Mouse (Mus musculus): Measurements from ENCODE around the gene Gm11172. TPM values are rescaled to one million over a fixed set of nuclear protein-coding genes. Genes with fewer than 3 reads are reported as not detected.

Gene Gm11172
- total RNA-seq (2014; rRNA removed) = not detected in 2 replicates
- not detected in 2 replicates for polyA plus RNA-seq (2015; fragmentation: Nextera tagmentation; extraction: Ambion mirVana)

DNA sequence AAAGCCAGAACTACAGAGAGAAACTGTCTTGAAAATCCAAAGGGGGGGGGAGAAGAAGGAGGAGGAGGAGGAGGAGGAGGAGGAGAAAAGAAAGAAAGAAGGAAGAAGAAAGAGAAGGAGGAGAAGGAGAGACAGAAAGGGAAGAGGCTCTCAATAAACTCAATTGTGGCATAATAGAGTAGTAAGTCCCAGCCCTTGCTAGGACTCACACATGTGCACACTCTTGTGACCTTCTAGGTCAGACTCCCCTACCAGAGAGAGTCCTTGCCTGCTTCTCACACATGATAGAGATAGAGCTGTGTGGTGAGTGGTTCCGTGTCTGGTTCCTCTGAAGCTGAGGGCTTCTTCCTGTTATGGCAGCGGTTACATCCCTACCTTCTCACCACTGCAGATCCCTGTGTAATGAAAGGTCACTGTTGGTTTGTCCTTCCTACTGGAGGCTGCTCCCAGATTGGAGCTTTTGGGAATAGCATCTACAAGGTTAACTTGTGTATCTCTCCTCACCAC lies at the start of gene Gm11172:
Gene Gm11172 (plus strand): TSS at position 51 of the 507 bp plus-strand sequence.
- no peaks in the 10 kb centered on the region for H3K4me1 ChIP-seq (ENCODE audit: insufficient read depth, low read length)
- DNase-seq (ENCODE audit: low spot score) (no peak), ATAC-seq (no peak)
- WGBS = 85% methylated on average over 2 of the region's 2 CpGs
- H3K9ac ChIP-seq (replicated peaks; ENCODE audit: low read length) = 0 out of 2 replicates have a peak within 1 kb of the TSS, but pooled peaks have one; percentile 13
- no peak within 1 kb of the TSS for H3K4me3 ChIP-seq (ENCODE audit: low read length)
- TF ChIP-seq CTCF (IDR thresholded peaks at IDR 0.05; ENCODE audit: low read depth) = no peak
- H3K4me2 ChIP-seq (ENCODE audit: low read depth, low read length) = no peak within 1 kb of the TSS
- no peaks in the 10 kb centered on the region for H3K36me3 ChIP-seq (ENCODE audit: insufficient read depth, low read length)
- no peaks in the 10 kb centered on the region for H3K9me3 ChIP-seq (ENCODE audit: low read length)
- H3K27ac ChIP-seq = no peak within 1 kb of the TSS
- H3K27me3 ChIP-seq (ENCODE audit: insufficient read depth, low read length) = no peaks in the 10 kb centered on the region

DNA sequence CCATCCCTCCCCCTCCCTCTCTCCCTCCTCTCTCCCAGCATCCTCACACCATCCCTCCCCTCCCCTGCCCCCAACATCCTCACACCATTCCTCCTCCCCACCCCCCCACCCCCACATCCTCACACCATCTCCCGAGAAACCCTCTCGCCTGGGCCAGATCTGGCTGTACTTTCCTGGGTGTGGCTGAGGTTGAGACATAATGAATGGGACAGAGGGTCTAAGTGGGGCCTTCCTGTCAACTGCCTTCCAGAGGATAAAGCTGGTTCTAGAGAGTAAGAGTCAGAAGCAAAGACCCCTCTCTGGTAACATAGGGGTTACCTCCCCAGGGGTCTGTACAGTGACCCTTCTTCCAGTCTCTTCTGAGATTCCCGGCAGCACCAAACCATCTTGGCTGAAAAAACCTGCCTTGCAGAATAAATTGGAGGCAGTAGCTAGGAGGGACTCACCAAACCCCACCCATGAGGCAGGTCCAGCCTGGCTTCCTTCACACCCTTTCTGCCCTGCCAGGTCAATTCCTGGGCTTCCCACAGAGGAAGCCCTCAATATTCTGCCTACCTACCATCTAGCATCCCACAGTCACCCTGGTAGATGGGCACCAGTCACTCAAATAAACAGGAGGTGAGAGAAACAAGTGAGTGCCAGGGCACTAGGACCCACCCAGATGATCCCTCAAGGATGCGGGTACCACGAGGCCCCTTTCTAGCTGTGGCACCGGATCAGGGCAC lies 49.0 kb upstream of the Gm11172 start:
- Histone ChIP-seq H3K36me3 (ENCODE audit: insufficient read depth, low read length) (no peaks in the 10 kb centered on the region), H3K9me3 (ENCODE audit: low read length) (no peaks in the 10 kb centered on the region), H3K27me3 (ENCODE audit: insufficient read depth, low read length) (no peaks in the 10 kb centered on the region), H3K27ac (no peak overlapping the region), H3K9ac (replicated peaks; ENCODE audit: low read length) (no peak overlapping the region), H3K4me3 (ENCODE audit: low read length) (no peak overlapping the region), H3K4me1 (ENCODE audit: insufficient read depth, low read length) (no peaks in the 10 kb centered on the region), H3K4me2 (ENCODE audit: low read depth, low read length) (no peak overlapping the region)
- DNase-seq (ENCODE audit: low spot score) (no peak), ATAC-seq (no peak)
- TF ChIP-seq CTCF (IDR thresholded peaks at IDR 0.05; ENCODE audit: low read depth) = no peak
- 59% methylated on average over 6 of the region's 6 CpGs for WGBS

DNA sequence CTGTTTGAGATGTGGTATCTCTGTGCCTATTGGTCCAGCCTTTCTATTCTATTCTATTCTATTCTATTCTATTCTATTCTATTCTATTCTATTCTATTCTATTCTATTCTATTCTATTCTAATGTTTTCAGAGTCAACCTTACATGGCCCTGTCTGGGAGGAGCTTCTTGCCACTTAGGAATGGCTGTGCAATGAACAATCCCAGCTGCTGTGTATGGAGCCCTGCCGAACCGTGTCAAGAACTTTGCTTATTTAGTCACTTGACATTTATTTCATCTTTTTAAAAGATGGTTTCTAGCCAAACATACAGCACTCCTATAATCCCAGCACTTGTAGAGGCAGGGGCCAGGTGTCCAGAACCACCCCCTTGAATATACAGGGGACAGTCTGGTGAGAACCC lies 48.4 kb upstream of the Gm11172 start:
- TF ChIP-seq CTCF (IDR thresholded peaks at IDR 0.05; ENCODE audit: low read depth) = no peak
- no peak overlapping the region for H3K4me2 ChIP-seq (ENCODE audit: low read depth, low read length)
- ATAC-seq (no peak), DNase-seq (ENCODE audit: low spot score) (no peak)
- H3K27ac ChIP-seq = no peak overlapping the region
- H3K9ac ChIP-seq (replicated peaks; ENCODE audit: low read length) = no peak overlapping the region
- no peaks in the 10 kb centered on the region for H3K36me3 ChIP-seq (ENCODE audit: insufficient read depth, low read length)
- no peaks in the 10 kb centered on the region for H3K9me3 ChIP-seq (ENCODE audit: low read length)
- no peak overlapping the region for H3K4me3 ChIP-seq (ENCODE audit: low read length)
- no peaks in the 10 kb centered on the region for H3K27me3 ChIP-seq (ENCODE audit: insufficient read depth, low read length)
- H3K4me1 ChIP-seq (ENCODE audit: insufficient read depth, low read length) = no peaks in the 10 kb centered on the region
- 57% methylated on average over 2 of the region's 2 CpGs for WGBS

DNA sequence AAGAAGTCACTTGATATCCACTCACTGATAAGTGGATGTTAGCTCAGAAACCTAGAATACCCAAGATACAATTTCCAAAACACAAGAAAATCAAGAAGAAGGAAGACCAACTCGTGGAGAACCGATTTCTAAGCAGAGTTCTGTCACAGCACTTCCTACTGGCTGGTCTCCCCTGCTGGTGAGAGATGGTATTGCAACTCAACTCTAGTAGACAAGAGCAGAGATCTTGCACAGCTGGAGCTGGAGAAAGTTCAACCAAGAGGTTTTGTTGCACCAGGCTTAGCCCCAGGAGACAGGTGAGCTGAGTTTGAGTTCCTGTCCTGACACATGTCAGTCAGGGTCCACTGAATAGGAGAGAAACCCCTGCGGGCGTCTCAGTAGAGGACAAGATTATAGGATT lies 45.6 kb upstream of the Gm11172 start:
- Histone ChIP-seq H3K27ac (no peak overlapping the region), H3K27me3 (ENCODE audit: insufficient read depth, low read length) (no peaks in the 10 kb centered on the region), H3K4me1 (ENCODE audit: insufficient read depth, low read length) (no peaks in the 10 kb centered on the region), H3K9ac (replicated peaks; ENCODE audit: low read length) (no peak overlapping the region), H3K9me3 (ENCODE audit: low read length) (no peaks in the 10 kb centered on the region), H3K36me3 (ENCODE audit: insufficient read depth, low read length) (no peaks in the 10 kb centered on the region), H3K4me3 (ENCODE audit: low read length) (no peak overlapping the region), H3K4me2 (ENCODE audit: low read depth, low read length) (no peak overlapping the region)
- no peak for ATAC-seq
- peak; percentile 77 for DNase-seq (ENCODE audit: low spot score)
- 30% methylated on average over 4 of the region's 4 CpGs for WGBS
- TF ChIP-seq CTCF (IDR thresholded peaks at IDR 0.05; ENCODE audit: low read depth) = peak; percentile 86

DNA sequence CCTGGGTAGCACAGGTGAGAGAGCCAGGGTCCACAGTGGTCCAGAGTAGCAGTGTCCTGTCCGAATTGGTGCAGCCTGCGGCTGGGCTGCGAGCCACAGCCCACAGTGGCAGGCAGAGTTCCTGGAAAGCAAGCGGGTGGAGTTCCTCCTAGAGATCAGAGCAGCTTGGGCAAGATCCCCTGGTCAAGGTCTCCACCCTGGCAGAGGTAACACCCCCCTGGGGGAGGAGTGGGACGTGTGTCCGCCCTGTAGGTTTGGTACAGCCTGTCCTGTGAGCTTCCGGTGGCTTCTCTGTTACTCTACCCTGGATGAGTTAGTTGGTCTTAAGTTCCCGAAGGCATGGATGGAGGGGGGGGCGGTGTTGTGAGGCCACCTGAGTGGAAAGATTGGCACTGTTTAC lies 43.9 kb upstream of the Gm11172 start:
- DNase-seq (ENCODE audit: low spot score) = no peak
- Histone ChIP-seq H3K4me2 (ENCODE audit: low read depth, low read length) (no peak overlapping the region), H3K4me1 (ENCODE audit: insufficient read depth, low read length) (no peaks in the 10 kb centered on the region), H3K9ac (replicated peaks; ENCODE audit: low read length) (no peak overlapping the region), H3K4me3 (ENCODE audit: low read length) (no peak overlapping the region), H3K9me3 (ENCODE audit: low read length) (no peaks in the 10 kb centered on the region), H3K36me3 (ENCODE audit: insufficient read depth, low read length) (no peaks in the 10 kb centered on the region), H3K27me3 (ENCODE audit: insufficient read depth, low read length) (no peaks in the 10 kb centered on the region), H3K27ac (no peak overlapping the region)
- no peak for ATAC-seq
- TF ChIP-seq CTCF (IDR thresholded peaks at IDR 0.05; ENCODE audit: low read depth) = no peak
- WGBS = 62% methylated on average over 9 of the region's 9 CpGs

DNA sequence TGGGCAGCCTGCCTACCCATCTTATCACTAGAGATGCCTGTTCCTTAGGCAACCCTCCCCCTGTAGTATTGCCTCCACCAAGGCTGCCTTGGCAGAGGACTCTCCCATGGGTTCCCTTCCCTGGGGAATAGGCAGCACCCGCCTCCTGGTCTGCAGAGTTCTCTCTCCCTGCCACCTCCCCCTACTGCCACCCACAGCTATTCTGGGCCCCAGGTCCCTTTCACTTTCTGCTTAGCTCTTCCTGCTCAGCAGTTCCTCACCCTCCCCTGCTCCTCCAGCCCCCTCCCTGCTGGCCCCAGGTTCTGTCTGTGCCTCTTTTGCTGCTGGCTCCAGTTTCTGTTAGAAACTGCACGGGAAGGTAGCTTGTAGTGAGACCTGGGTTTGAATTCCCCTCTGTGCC lies 43.1 kb upstream of the Gm11172 start:
- no peak overlapping the region for H3K27ac ChIP-seq
- 49% methylated on average over 2 of the region's 2 CpGs for WGBS
- no peak overlapping the region for H3K4me2 ChIP-seq (ENCODE audit: low read depth, low read length)
- no peaks in the 10 kb centered on the region for H3K27me3 ChIP-seq (ENCODE audit: insufficient read depth, low read length)
- ATAC-seq = no peak
- no peak for TF ChIP-seq CTCF (IDR thresholded peaks at IDR 0.05; ENCODE audit: low read depth)
- no peak overlapping the region for H3K9ac ChIP-seq (replicated peaks; ENCODE audit: low read length)
- H3K36me3 ChIP-seq (ENCODE audit: insufficient read depth, low read length) = no peaks in the 10 kb centered on the region
- no peaks in the 10 kb centered on the region for H3K9me3 ChIP-seq (ENCODE audit: low read length)
- H3K4me1 ChIP-seq (ENCODE audit: insufficient read depth, low read length) = no peaks in the 10 kb centered on the region
- no peak for DNase-seq (ENCODE audit: low spot score)
- H3K4me3 ChIP-seq (ENCODE audit: low read length) = no peak overlapping the region

Data from hindbrain, postnatal 0 days (tissue).